Mouse (Mus musculus) heart, embryonic 14.5 days (tissue): ENCODE measurements at regions not wholly inside any gene's neighbourhood (a gene's known extent, or its start where the extent isn't known, plus 50 kb on each side); places are given as distances from the start of the nearest gene placed in this dataset.
A peak's percentile ranks its signal among the peaks of the same experiment; 100 is the strongest.

ENCODE experiments used
- ATAC-seq: fragments of 200-750 bp; cut with Nextera tagmentation; 2 replicates; pipeline ENCODE4 v1.8.0; 2017; ENCODE audit warnings: low read depth, moderate TSS enrichment; ENCODE audit not compliant: insufficient number of reproducible peaks, insufficient read depth, low FRiP score
- H3K27ac ChIP-seq, 2 experiments: fragments of 200-500 bp in 1 of 2; fragments of 300-500 bp in 1 of 2; sonication (generic) in 1 of 2; replicated peaks in 1 of 2; 2 replicates each; pipeline ENCODE4 v1.5.1; 2012 to 2014; ENCODE audit warnings: low read depth in 2 of 2, low read length in 2 of 2, control low read depth in 1 of 2, mild to moderate bottlenecking in 1 of 2, mixed read lengths in 1 of 2; ENCODE audit not compliant: control insufficient read depth in 1 of 2, insufficient read depth in 1 of 2
- H3K27me3 ChIP-seq: fragments of 300-500 bp; sonication (generic); 2 replicates; pipeline ENCODE4 v1.6.1; 2014; ENCODE audit warnings: mild to moderate bottlenecking, low read length, control low read depth; ENCODE audit not compliant: control insufficient read depth, insufficient read depth
- H3K36me3 ChIP-seq: fragments of 300-500 bp; sonication (generic); 2 replicates; pipeline ENCODE4 v1.6.1; 2014; ENCODE audit warnings: mild to moderate bottlenecking, control low read depth, low read length, mixed read lengths; ENCODE audit not compliant: control insufficient read depth, insufficient read depth
- H3K4me1 ChIP-seq, 2 experiments: fragments of 200-500 bp in 1 of 2; fragments of 300-500 bp in 1 of 2; sonication (generic) in 1 of 2; 2 replicates each; pipeline ENCODE4 v1.6.1; 2012 to 2014; ENCODE audit warnings: low read length in 2 of 2, control low read depth in 1 of 2, mixed read lengths in 1 of 2; ENCODE audit not compliant: control insufficient read depth in 2 of 2, insufficient read depth in 2 of 2
- H3K4me2 ChIP-seq: fragments of 300-500 bp; sonication (generic); 2 replicates; pipeline ENCODE4 v1.6.1; 2014; ENCODE audit warnings: mild to moderate bottlenecking, low read length
- H3K4me3 ChIP-seq, 2 experiments: fragments of 200-500 bp in 1 of 2; fragments of 300-500 bp in 1 of 2; sonication (generic) in 1 of 2; 2 replicates each; pipeline ENCODE4 v1.5.1; 2012 to 2014; ENCODE audit warnings: low read length in 2 of 2, mild to moderate bottlenecking in 2 of 2, control low read depth in 1 of 2, low read depth in 1 of 2, moderate library complexity in 1 of 2; ENCODE audit not compliant: control insufficient read depth in 1 of 2, insufficient read depth in 1 of 2
- H3K9ac ChIP-seq: fragments of 300-500 bp; sonication (generic); 2 replicates; pipeline ENCODE4 v1.6.1; 2014; ENCODE audit warnings: mild to moderate bottlenecking, low read length
- H3K9me3 ChIP-seq: fragments of 300-500 bp; sonication (generic); 2 replicates; pipeline ENCODE4 v1.6.1; 2016; ENCODE audit warnings: low read length, control low read depth; ENCODE audit not compliant: control insufficient read depth
- WGBS: fragments of 180-500 bp; shearing (Covaris S2); extraction: QIAGEN DNeasy Blood & Tissue Kit; methylation state at CpG from one replicate; pipeline ENCODE4 v1.1.7; 2014; 5-methylcytosine and 5-hydroxymethylcytosine counted together

DNA sequence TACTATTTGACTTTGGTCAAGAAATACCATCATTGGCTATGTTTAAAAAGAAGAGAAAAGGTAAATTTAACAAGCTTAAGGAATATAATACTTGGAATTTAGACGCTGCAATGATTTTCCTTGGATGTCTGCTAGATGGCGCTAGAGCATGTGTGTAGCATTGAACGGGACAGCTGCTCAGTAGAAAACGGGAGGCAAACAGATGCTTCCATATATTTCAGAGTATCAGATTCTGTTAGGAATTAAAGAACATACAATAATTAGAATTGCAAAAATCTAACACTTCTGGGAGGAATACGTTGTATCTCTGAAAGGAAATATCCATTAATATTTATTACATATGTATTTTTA lies 487.3 kb upstream of the Adam24 start:
- no peak overlapping the region for H3K27ac ChIP-seq
- WGBS, result 2% methylated on average over 5 of the region's 5 CpGs
- H3K4me2 ChIP-seq, result peak overlapping the region; percentile 57

DNA sequence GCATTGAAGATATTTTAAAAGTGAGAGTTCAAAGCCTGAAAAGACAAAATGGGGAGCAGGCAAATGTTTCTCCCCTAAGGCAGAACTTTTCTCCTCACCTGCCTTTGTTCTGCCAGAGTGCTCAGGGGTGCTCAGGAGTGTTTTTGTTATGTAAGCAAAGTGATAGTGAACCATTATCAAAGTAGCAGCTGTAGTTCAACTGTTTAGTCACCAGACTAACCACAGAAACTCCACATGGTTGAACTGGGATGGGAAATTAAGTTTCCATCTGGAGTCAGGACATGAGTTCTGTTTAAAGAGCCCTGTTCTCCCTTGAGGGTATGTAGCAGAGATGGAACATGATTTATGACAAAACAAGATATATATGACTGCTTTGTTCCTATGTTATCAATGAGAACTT lies 482.6 kb upstream of the Adam24 start:
- no peaks in the 10 kb centered on the region for H3K4me1 ChIP-seq
- H3K4me3 ChIP-seq, result no peak overlapping the region
- no peak overlapping the region for H3K9ac ChIP-seq
- H3K36me3 ChIP-seq, result no peaks in the 10 kb centered on the region
- H3K27ac ChIP-seq, result no peak overlapping the region
- H3K27me3 ChIP-seq, result no peaks in the 10 kb centered on the region
- H3K9me3 ChIP-seq, result no peaks in the 10 kb centered on the region
- no peak overlapping the region for H3K4me2 ChIP-seq
- ATAC-seq, result no peak

More for the DNA sequence above, 487.3 kb upstream of the Adam24 start:
- no peaks in the 10 kb centered on the region for H3K4me1 ChIP-seq
- H3K9me3 ChIP-seq, result no peaks in the 10 kb centered on the region
- H3K36me3 ChIP-seq, result no peaks in the 10 kb centered on the region
- H3K27me3 ChIP-seq, result no peaks in the 10 kb centered on the region
- H3K9ac ChIP-seq, result no peak overlapping the region
- no peak for ATAC-seq
- peak overlapping the region in 1 of 2 experiments; percentile 22; a peak in 1 of 4 replicates for H3K4me3 ChIP-seq

DNA sequence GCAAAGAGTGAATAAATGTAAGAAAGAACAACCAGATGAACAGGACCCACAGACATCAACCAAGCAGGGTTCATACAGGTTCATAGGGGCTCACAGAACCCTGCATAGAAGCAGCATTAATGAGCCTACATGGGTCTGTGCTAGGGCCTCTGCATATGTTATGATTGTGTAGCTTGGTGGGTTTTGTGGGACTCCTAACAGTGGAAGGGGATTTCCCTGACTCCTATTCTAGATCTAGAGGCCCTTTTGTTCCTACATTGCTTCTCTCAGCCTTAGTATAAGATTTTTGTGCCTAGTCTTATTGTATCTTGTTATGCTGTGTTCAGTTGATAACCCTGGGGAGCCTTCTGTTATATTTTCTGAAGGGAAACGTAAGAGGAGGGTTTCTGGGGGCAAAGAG lies 481.7 kb upstream of the Adam24 start:
- 30% methylated on average over 1 of the region's 1 CpGs for WGBS
- H3K9me3 ChIP-seq, result no peaks in the 10 kb centered on the region
- H3K27ac ChIP-seq, result no peak overlapping the region
- no peaks in the 10 kb centered on the region for H3K27me3 ChIP-seq
- H3K4me1 ChIP-seq, result no peaks in the 10 kb centered on the region
- H3K36me3 ChIP-seq, result no peaks in the 10 kb centered on the region
- no peak for ATAC-seq
- H3K4me3 ChIP-seq, result no peak overlapping the region
- H3K9ac ChIP-seq, result no peak overlapping the region
- no peak overlapping the region for H3K4me2 ChIP-seq

DNA sequence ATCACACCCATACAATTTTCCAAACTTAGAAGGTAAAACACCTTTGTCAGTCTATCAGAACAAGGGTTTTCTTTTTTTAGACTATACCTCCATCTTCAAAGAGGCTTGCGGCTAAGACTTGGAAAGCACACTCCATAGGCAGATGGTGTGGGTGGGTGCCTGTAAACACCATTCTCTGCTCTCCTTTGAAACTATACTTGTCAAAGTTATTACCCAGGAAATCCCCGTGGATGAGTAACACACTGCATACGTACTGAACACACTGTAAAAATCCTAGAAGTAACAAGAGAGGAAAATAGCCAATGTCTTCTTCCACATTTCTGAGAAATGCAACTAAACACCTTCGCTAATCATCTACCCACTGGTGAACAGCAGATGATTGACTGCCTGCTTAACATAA lies 464.0 kb upstream of the Adam24 start:
- Histone ChIP-seq H3K36me3 (no peaks in the 10 kb centered on the region), H3K4me3 (no peak overlapping the region), H3K4me2 (no peak overlapping the region), H3K27me3 (no peaks in the 10 kb centered on the region), H3K4me1 (no peaks in the 10 kb centered on the region), H3K27ac (no peak overlapping the region), H3K9me3 (no peaks in the 10 kb centered on the region), H3K9ac (no peak overlapping the region)
- 84% methylated on average over 4 of the region's 4 CpGs for WGBS
- no peak for ATAC-seq

DNA sequence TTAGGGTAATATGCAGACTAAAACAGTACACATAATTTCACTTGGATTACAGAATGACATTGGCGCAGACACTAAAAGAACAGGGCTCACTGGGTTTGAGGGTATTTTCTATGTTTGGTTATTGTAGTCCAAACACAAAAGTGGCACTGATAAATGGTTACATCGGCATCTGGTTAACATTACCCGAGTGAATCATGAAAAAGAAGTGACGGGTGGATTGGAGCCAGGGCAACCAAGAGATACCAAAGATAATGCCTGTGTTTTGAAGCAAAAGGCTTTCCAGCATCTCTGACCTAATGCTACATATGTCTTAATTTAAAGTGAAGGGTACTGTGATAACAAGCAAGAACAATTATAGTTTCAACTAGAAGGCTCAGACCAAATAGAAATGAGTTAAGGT lies 451.4 kb upstream of the Adam24 start:
- no peak for ATAC-seq
- no peaks in the 10 kb centered on the region for H3K27me3 ChIP-seq
- WGBS, result 24% methylated on average over 4 of the region's 4 CpGs

DNA sequence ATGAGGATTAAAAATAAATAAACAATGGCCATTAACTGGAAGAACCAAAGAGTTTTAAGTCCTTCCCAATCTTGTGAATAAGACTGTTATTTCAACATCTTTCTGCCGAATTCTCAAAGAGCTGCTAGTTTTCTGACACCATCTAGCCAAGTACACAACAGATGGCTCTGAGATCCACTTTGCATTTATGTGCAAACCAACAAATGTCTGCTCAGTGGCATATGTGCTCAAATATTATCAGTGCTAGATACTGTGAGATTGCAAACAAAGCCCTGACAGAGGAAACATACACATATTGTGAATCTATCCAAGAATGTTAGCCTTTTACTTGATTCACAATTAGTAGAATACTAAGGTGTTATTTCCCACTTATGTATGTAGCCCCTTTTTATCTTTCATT lies 447.6 kb upstream of the Adam24 start:
- Histone ChIP-seq H3K9me3 (no peaks in the 10 kb centered on the region), H3K36me3 (no peaks in the 10 kb centered on the region), H3K4me1 (peaks cover 0 to 4% of the 10 kb centered on the region in 2 experiments; a peak in 1 of 4 replicates), H3K4me3 (no peak overlapping the region), H3K9ac (no peak overlapping the region), H3K27me3 (no peaks in the 10 kb centered on the region), H3K4me2 (no peak overlapping the region), H3K27ac (no peak overlapping the region)
- ATAC-seq, result no peak
- WGBS, result 67% methylated on average over 1 of the region's 1 CpGs

More for the DNA sequence above, 451.4 kb upstream of the Adam24 start:
- Histone ChIP-seq H3K4me1 (peaks cover 0 to 4% of the 10 kb centered on the region in 2 experiments; a peak in 1 of 4 replicates), H3K9me3 (no peaks in the 10 kb centered on the region), H3K27ac (no peak overlapping the region), H3K4me3 (no peak overlapping the region), H3K4me2 (no peak overlapping the region), H3K9ac (no peak overlapping the region), H3K36me3 (no peaks in the 10 kb centered on the region)
